Mouse (Mus musculus) gastrocnemius, postnatal 14 days (tissue): Measurements from ENCODE around the gene Cel. TPM values are rescaled to one million over a fixed set of nuclear protein-coding genes. Genes with fewer than 3 reads are reported as not detected.

Source experiments
- microRNA-seq, 2 experiments: library from miRNA; unstranded; fragments of <30 nt; microRNA quantifications; one replicate each; pipeline ENCODE4 v1.2.0; 2021
- total RNA-seq, 2 experiments: library from RNA; stranded (reverse); gene quantifications; 2 replicates each; pipeline ENCODE4 v1.2.3; 2021

Gene Cel
- total RNA-seq, 2 experiments from 2014 or later, result not detected

Small RNAs within 50 kb of the gene (microRNA-seq; reads per million reads assigned to microRNA genes)
- gene Gm22824, result 0 reads per million in 2 experiments

Other genes starting within 250 kb of the Cel start
- gene Ppp1r26, start 116.6 kb downstream of the Cel start, total RNA-seq, result 1 to 10 TPM; 1.5 to 2.7 TPM
- under 1 TPM in 1 of 2 experiments, not detected in 1; 0.55 TPM for gene 1700007K13Rik, start 97.1 kb downstream of the Cel start, total RNA-seq
- 10 to 100 TPM; 25.3 to 28.5 TPM for gene Mrps2, start 95.3 kb downstream of the Cel start, total RNA-seq
- 1 to 10 TPM; 1.7 to 1.9 TPM for gene Gbgt1, start 66.5 kb downstream of the Cel start, total RNA-seq
- gene Gm10134, start 57.3 kb downstream of the Cel start, total RNA-seq, result under 1 TPM in 1 of 2 experiments, not detected in 1; 0.90 TPM
- gene Ralgds, start 50.3 kb downstream of the Cel start, total RNA-seq, result 10 to 100 TPM; 17.1 to 25.3 TPM
- gene Gtf3c5, start 20.3 kb upstream of the Cel start, total RNA-seq, result 1 to 10 TPM; 7.1 to 7.4 TPM
- gene Gfi1b, start 58.6 kb upstream of the Cel start, total RNA-seq, result not detected
- gene Tsc1, start 77.8 kb upstream of the Cel start, total RNA-seq, result 10 to 100 TPM; 16.5 to 19.5 TPM
- not detected for gene Spaca9, start 136.3 kb upstream of the Cel start, total RNA-seq
- not detected for gene Ak8, start 136.8 kb upstream of the Cel start, total RNA-seq